Mouse (Mus musculus) stomach, postnatal 0 days (tissue): ENCODE results near the gene Pgf. TPM values are rescaled to one million over a fixed set of nuclear protein-coding genes. Genes with fewer than 3 reads are reported as not detected.

Experiments used
- ATAC-seq: fragments of 200-750 bp; cut with Nextera tagmentation; 2 replicates; pipeline ENCODE4 v1.8.0; 2017; ENCODE audit not compliant: low FRiP score, low TSS enrichment
- DNase-seq: peaks from one replicate; pipeline ENCODE4 v3.0.0-alpha.2; 2016; ENCODE audit warnings: low spot score
- H3K27ac ChIP-seq: fragments of 300-500 bp; sonication (generic); replicated peaks from 2 replicates; pipeline ENCODE4 v1.5.1; 2014; ENCODE audit warnings: mild to moderate bottlenecking, control low read depth
- H3K27me3 ChIP-seq: fragments of 300-500 bp; sonication (generic); 2 replicates; pipeline ENCODE4 v1.6.1; 2014; ENCODE audit warnings: low read length; ENCODE audit not compliant: control insufficient read depth, insufficient read depth
- H3K36me3 ChIP-seq: fragments of 300-500 bp; sonication (generic); 2 replicates; pipeline ENCODE4 v1.6.1; 2014; ENCODE audit warnings: low read length, mixed read lengths; ENCODE audit not compliant: control insufficient read depth, insufficient read depth
- H3K4me1 ChIP-seq: fragments of 300-500 bp; sonication (generic); replicated peaks from 2 replicates; pipeline ENCODE4 v1.6.1; 2014; ENCODE audit warnings: antibody characterized with exemption; ENCODE audit not compliant: control insufficient read depth, insufficient read depth
- H3K4me2 ChIP-seq: fragments of 300-500 bp; sonication (generic); replicated peaks from 2 replicates; pipeline ENCODE4 v1.6.1; 2014; ENCODE audit warnings: low read depth, mild to moderate bottlenecking, control low read depth, moderate library complexity
- H3K4me3 ChIP-seq: fragments of 300-500 bp; sonication (generic); 2 replicates; pipeline ENCODE4 v1.5.1; 2014; ENCODE audit warnings: low read depth, low read length, control low read depth
- H3K9ac ChIP-seq: fragments of 300-500 bp; sonication (generic); 2 replicates; pipeline ENCODE4 v1.6.1; 2014; ENCODE audit warnings: mild to moderate bottlenecking, low read length, control low read depth, mixed read lengths
- H3K9me3 ChIP-seq: fragments of 300-500 bp; sonication (generic); 2 replicates; pipeline ENCODE4 v1.6.1; 2016; ENCODE audit warnings: low read length; ENCODE audit not compliant: control insufficient read depth
- CTCF ChIP-seq: IDR thresholded peaks from 2 replicates; pipeline ENCODE4 v1.5.1; 2016; ENCODE audit warnings: antibody characterized with exemption, low read depth, mild to moderate bottlenecking, moderate library complexity
- EP300 ChIP-seq: optimal IDR thresholded peaks from 2 replicates; pipeline ENCODE3; 2016; ENCODE audit warnings: antibody characterized with exemption
- WGBS: fragments of 180-500 bp; shearing (Covaris S2); extraction: QIAGEN DNeasy Blood & Tissue Kit; methylation state at CpG from one replicate; pipeline ENCODE4 v1.1.7; 2014; 5-methylcytosine and 5-hydroxymethylcytosine counted together
- polyA plus RNA-seq: library from polyadenylated mRNA; unstranded; fragments of >200 nt; fragmentation: Nextera tagmentation; extraction: Ambion mirVana; gene quantifications from 2 replicates; pipeline ENCODE4 v1.2.1, GENCODE M21; 2015

The Pgf gene
- polyA plus RNA-seq, 1 experiment from 2014 or later = 3.5 TPM

GRCm38 (mm10) chr12:85158801-85159200, 18.8 kb downstream of the Pgf start:
- Histone ChIP-seq H3K9ac (no peak overlapping the region), H3K9me3 (no peaks in the 10 kb centered on the region), H3K27ac (no peak overlapping the region), H3K4me1 (no peaks in the 10 kb centered on the region), H3K27me3 (no peaks in the 10 kb centered on the region), H3K36me3 (no peaks in the 10 kb centered on the region), H3K4me3 (no peak overlapping the region), H3K4me2 (no peak overlapping the region)
- TF ChIP-seq CTCF (no peak), EP300 (no peak)
- DNase-seq (no peak), ATAC-seq (0 out of 2 replicates have a peak, but pooled peaks have one; percentile 29)
- 85% methylated on average over 8 of the region's 8 CpGs for WGBS

GRCm38 (mm10) chr12:85157797-85158460, 19.7 kb downstream of the Pgf start:
- no peaks in the 10 kb centered on the region for H3K4me1 ChIP-seq
- ATAC-seq (no peak), DNase-seq (no peak)
- H3K4me2 ChIP-seq = no peak overlapping the region
- TF ChIP-seq EP300 = no peak
- no peak for TF ChIP-seq CTCF
- 83% methylated on average over 14 of the region's 14 CpGs for WGBS
- no peak overlapping the region for H3K4me3 ChIP-seq
- no peaks in the 10 kb centered on the region for H3K9me3 ChIP-seq
- no peaks in the 10 kb centered on the region for H3K27me3 ChIP-seq
- no peak overlapping the region for H3K9ac ChIP-seq
- no peaks in the 10 kb centered on the region for H3K36me3 ChIP-seq
- no peak overlapping the region for H3K27ac ChIP-seq

- WGBS = 17% methylated on average over 6 of the region's 6 CpGs
- no peak for DNase-seq
- ATAC-seq = peak; percentile 53; the same call in 1 of the 2 replicates
Measured at GRCm38 (mm10) chr12:85156324-85156723, 21.3 kb downstream of the Pgf start.

GRCm38 (mm10) chr12:85153011-85153410, 24.6 kb downstream of the Pgf start:
- 54% methylated on average over 3 of the region's 3 CpGs for WGBS
- Histone ChIP-seq H3K36me3 (no peaks in the 10 kb centered on the region), H3K9ac (no peak overlapping the region), H3K4me2 (no peak overlapping the region), H3K4me1 (no peaks in the 10 kb centered on the region), H3K9me3 (no peaks in the 10 kb centered on the region), H3K27ac (no peak overlapping the region), H3K27me3 (no peaks in the 10 kb centered on the region), H3K4me3 (no peak overlapping the region)
- DNase-seq (no peak), ATAC-seq (no peak)
- TF ChIP-seq EP300 (no peak), CTCF (no peak)

More at GRCm38 (mm10) chr12:85156324-85156723, 21.3 kb downstream of the Pgf start:
- Histone ChIP-seq H3K36me3 (no peaks in the 10 kb centered on the region), H3K4me1 (no peaks in the 10 kb centered on the region), H3K9me3 (no peaks in the 10 kb centered on the region), H3K27ac (no peak overlapping the region), H3K4me2 (no peak overlapping the region), H3K27me3 (no peaks in the 10 kb centered on the region), H3K9ac (no peak overlapping the region), H3K4me3 (no peak overlapping the region)
- TF ChIP-seq CTCF = no peak
- TF ChIP-seq EP300 = no peak

GRCm38 (mm10) chr12:85151002-85151774, 26.4 kb downstream of the Pgf start, which contains the start of gene Rps6kl1:
Gene Rps6kl1 (minus strand): TSS chr12:85151264.
- Histone ChIP-seq H3K36me3 (no peaks in the 10 kb centered on the region), H3K27me3 (no peaks in the 10 kb centered on the region), H3K4me3 (0 out of 2 replicates have a peak within 1 kb of the TSS, but pooled peaks have one; percentile 1), H3K27ac (no peak within 1 kb of the TSS), H3K4me2 (peak within 1 kb of the TSS; percentile 34), H3K4me1 (no peaks in the 10 kb centered on the region), H3K9ac (no peak within 1 kb of the TSS), H3K9me3 (no peaks in the 10 kb centered on the region)
- WGBS = 16% methylated on average over 28 of the region's 28 CpGs
- peak; percentile 54 for DNase-seq
- TF ChIP-seq CTCF = no peak
- TF ChIP-seq EP300 = no peak
- peak; percentile 53 for ATAC-seq
